Mouse (Mus musculus): ENCODE results near the gene Btn1a1.

Btn1a1 gene

GRCm38 (mm10) chr13:23483153-23483552, 17.5 kb upstream of the Btn1a1 start:
- no peak for DNase-seq (ENCODE audit: low spot score)

- no peak for DNase-seq (ENCODE audit: low spot score)
Observed at GRCm38 (mm10) chr13:23475658-23476057, 10.0 kb upstream of the Btn1a1 start.

GRCm38 (mm10) chr13:23466911-23467310, 1.2 kb upstream of the Btn1a1 start:
- peak; percentile 61 for DNase-seq (ENCODE audit: low spot score)

- DNase-seq (ENCODE audit: low spot score) = no peak
Observed at GRCm38 (mm10) chr13:23466306-23466705, 605 bp upstream of the Btn1a1 start.

- no peak for DNase-seq (ENCODE audit: low spot score)
Observed at GRCm38 (mm10) chr13:23464841-23465366, 797 bp downstream of the Btn1a1 start.

- no peak for DNase-seq (ENCODE audit: low spot score)
Observed at GRCm38 (mm10) chr13:23464224-23464637, 1.5 kb downstream of the Btn1a1 start.

- DNase-seq (ENCODE audit: low spot score) = peak; percentile 73
Observed at GRCm38 (mm10) chr13:23463381-23464223, 2.1 kb downstream of the Btn1a1 start.

- no peak for DNase-seq (ENCODE audit: low spot score)
Observed at GRCm38 (mm10) chr13:23462669-23463068, 3.0 kb downstream of the Btn1a1 start.

GRCm38 (mm10) chr13:23462063-23462462, 3.6 kb downstream of the Btn1a1 start:
- no peak for DNase-seq (ENCODE audit: low spot score)

GRCm38 (mm10) chr13:23459264-23459846, 6.3 kb downstream of the Btn1a1 start:
- DNase-seq (ENCODE audit: low spot score) = no peak

- DNase-seq (ENCODE audit: low spot score) = no peak
Observed at GRCm38 (mm10) chr13:23453926-23454325, 11.8 kb downstream of the Btn1a1 start.

GRCm38 (mm10) chr13:23453362-23453862, 12.3 kb downstream of the Btn1a1 start:
- DNase-seq (ENCODE audit: low spot score) = peak; percentile 74

- peak; percentile 88 for DNase-seq (ENCODE audit: low spot score)
Observed at GRCm38 (mm10) chr13:23450398-23450797, 15.3 kb downstream of the Btn1a1 start.

- peak; percentile 43 for DNase-seq (ENCODE audit: low spot score)
Observed at GRCm38 (mm10) chr13:23449235-23450095, 16.2 kb downstream of the Btn1a1 start.

- no peak for DNase-seq (ENCODE audit: low spot score)
Observed at GRCm38 (mm10) chr13:23448758-23449157, 16.9 kb downstream of the Btn1a1 start.

- peak; percentile 91 for DNase-seq (ENCODE audit: low spot score)
Observed at GRCm38 (mm10) chr13:23446498-23446952, 19.2 kb downstream of the Btn1a1 start.

- peak; percentile 95 for DNase-seq (ENCODE audit: low spot score)
Observed at GRCm38 (mm10) chr13:23445561-23446320, 20.0 kb downstream of the Btn1a1 start.

- no peak for DNase-seq (ENCODE audit: low spot score)
Observed at GRCm38 (mm10) chr13:23445156-23445555, 20.5 kb downstream of the Btn1a1 start.

- DNase-seq (ENCODE audit: low spot score) = no peak
Observed at GRCm38 (mm10) chr13:23444451-23444850, 21.2 kb downstream of the Btn1a1 start.

- no peak for DNase-seq (ENCODE audit: low spot score)
Observed at GRCm38 (mm10) chr13:23439901-23440300, 25.8 kb downstream of the Btn1a1 start.

GRCm38 (mm10) chr13:23438521-23438920, 27.2 kb downstream of the Btn1a1 start:
- DNase-seq (ENCODE audit: low spot score) = peak; percentile 54
